Mouse (Mus musculus) neural tube, embryonic 14.5 days (tissue): ENCODE measurements at regions not wholly inside any gene's neighbourhood (a gene's known extent, or its start where the extent isn't known, plus 50 kb on each side); places are given as distances from the start of the nearest gene placed in this dataset.
A peak's percentile ranks its signal among the peaks of the same experiment; 100 is the strongest.
"Not testable (repeated sequence)": the region's sequence is repeated elsewhere in the genome, so short reads cannot be mapped to it uniquely, and the experiment has no call there.

Experiments
- ATAC-seq: fragments of 200-750 bp; cut with Nextera tagmentation; 2 replicates; pipeline ENCODE4 v1.8.0; 2017; ENCODE audit warnings: low read depth, mild to moderate bottlenecking, moderate TSS enrichment, moderate library complexity
- H3K27ac ChIP-seq: fragments of 300-500 bp; sonication (generic); 2 replicates; pipeline ENCODE4 v1.5.1; 2014; ENCODE audit warnings: low read depth, mild to moderate bottlenecking, control low read depth, low read length, moderate library complexity, mixed read lengths
- H3K27me3 ChIP-seq: fragments of 300-500 bp; sonication (generic); 2 replicates; pipeline ENCODE4 v1.6.1; 2014; ENCODE audit warnings: low read length; ENCODE audit not compliant: control insufficient read depth, insufficient read depth
- H3K36me3 ChIP-seq: fragments of 300-500 bp; sonication (generic); 2 replicates; pipeline ENCODE4 v1.6.1; 2014; ENCODE audit warnings: low read length, mixed read lengths; ENCODE audit not compliant: control insufficient read depth, insufficient read depth
- H3K4me1 ChIP-seq: fragments of 300-500 bp; sonication (generic); 2 replicates; pipeline ENCODE4 v1.6.1; 2014; ENCODE audit warnings: low read length; ENCODE audit not compliant: control insufficient read depth, insufficient read depth
- H3K4me2 ChIP-seq: fragments of 300-500 bp; sonication (generic); 2 replicates; pipeline ENCODE4 v1.6.1; 2014; ENCODE audit warnings: mild to moderate bottlenecking, low read depth, low read length, control low read depth
- H3K4me3 ChIP-seq: fragments of 300-500 bp; sonication (generic); 2 replicates; pipeline ENCODE4 v1.5.1; 2014; ENCODE audit warnings: low read depth, low read length, control low read depth, mixed read lengths
- H3K9ac ChIP-seq: fragments of 300-500 bp; sonication (generic); replicated peaks from 2 replicates; pipeline ENCODE4 v1.6.1; 2014; ENCODE audit warnings: low read depth, mild to moderate bottlenecking, control low read depth, low read length, mixed read lengths
- H3K9me3 ChIP-seq: fragments of 300-500 bp; sonication (generic); 2 replicates; pipeline ENCODE4 v1.6.1; 2016; ENCODE audit warnings: low read length; ENCODE audit not compliant: control insufficient read depth
- WGBS: fragments of 180-500 bp; shearing (Covaris S2); extraction: QIAGEN DNeasy Blood & Tissue Kit; methylation state at CpG from one replicate; pipeline ENCODE4 v1.1.7; 2014; 5-methylcytosine and 5-hydroxymethylcytosine counted together

DNA sequence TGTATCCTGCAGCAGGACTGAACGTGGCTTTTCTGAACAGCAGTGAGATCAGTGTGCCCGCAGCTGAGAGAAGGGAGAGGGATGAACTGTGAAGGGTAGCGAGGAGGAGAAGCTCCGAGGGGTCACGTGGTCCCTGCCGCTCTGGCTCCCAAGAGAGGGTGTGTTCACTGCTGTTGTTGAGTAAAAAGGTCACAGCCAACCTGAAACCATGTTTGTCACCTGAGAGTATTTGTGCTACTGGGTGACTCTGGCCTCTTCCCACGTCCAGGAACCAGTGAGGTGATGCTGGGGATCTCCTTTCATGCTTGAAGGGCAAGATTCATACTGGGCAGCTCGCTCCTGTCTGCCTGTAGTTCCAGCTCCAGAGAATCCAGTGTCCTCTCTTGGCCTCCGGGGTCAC is 135.4 kb upstream of the Sulf2 start:
- no peak overlapping the region for H3K9ac ChIP-seq

DNA sequence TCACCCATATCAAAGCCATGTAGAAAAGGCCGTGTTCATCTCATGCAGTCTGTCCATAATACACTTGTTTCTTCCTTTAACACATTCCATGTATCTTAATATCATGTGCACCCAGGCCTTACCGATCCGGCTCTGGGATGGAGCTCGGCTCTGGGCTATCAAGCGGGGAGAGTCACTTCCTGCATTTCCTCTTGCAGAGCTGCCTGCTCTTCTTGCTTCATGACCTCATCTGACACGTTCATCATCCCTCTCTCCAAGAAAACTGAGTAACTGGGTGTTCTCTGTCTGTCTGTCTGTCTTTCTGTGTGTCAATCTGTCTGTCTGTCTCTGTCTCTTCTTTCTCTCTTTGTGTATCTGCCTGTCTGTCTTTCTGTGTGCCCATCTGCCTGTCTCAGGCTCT is 133.7 kb upstream of the Sulf2 start:
- no peaks in the 10 kb centered on the region for H3K9me3 ChIP-seq
- H3K27ac ChIP-seq: no peak overlapping the region
- ATAC-seq: no peak
- no peak overlapping the region for H3K4me2 ChIP-seq
- H3K4me3 ChIP-seq: no peak overlapping the region
- H3K9ac ChIP-seq: no peak overlapping the region
- no peaks in the 10 kb centered on the region for H3K27me3 ChIP-seq
- 91% methylated on average over 6 of the region's 6 CpGs for WGBS
- H3K36me3 ChIP-seq: no peaks in the 10 kb centered on the region
- H3K4me1 ChIP-seq: peaks cover 15% of the 10 kb centered on the region

More for the DNA sequence above, 135.4 kb upstream of the Sulf2 start:
- H3K9me3 ChIP-seq: no peaks in the 10 kb centered on the region
- H3K36me3 ChIP-seq: no peaks in the 10 kb centered on the region
- H3K27me3 ChIP-seq: no peaks in the 10 kb centered on the region
- H3K27ac ChIP-seq: peak overlapping the region; percentile 64
- no peak for ATAC-seq
- WGBS: 31% methylated on average over 9 of the region's 9 CpGs
- no peak overlapping the region for H3K4me2 ChIP-seq
- no peak overlapping the region for H3K4me3 ChIP-seq
- H3K4me1 ChIP-seq: peaks cover 15% of the 10 kb centered on the region

DNA sequence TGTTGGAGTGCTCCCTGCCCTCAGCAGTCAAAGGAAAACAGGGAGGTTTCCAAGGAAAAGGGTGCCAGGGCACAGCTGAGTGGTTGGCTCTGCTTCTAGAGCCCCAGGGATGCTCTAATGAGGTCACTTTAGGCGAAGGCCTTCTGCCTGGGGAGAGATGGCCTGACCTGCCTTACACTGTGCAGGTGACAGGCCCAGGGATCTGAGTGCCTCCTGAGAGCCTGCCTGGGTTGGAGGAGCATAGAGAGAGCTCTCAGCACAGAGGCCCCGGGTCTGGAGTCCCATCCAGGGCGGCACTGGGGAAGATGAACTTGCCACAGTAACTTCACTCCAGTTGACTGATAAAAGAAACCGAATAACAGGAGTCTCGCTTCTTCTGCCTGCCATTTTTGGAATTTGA is 125.7 kb upstream of the Sulf2 start:
- H3K4me3 ChIP-seq, H3K27me3 ChIP-seq, H3K4me2 ChIP-seq, H3K36me3 ChIP-seq, ATAC-seq, H3K9ac ChIP-seq, H3K9me3 ChIP-seq, H3K4me1 ChIP-seq, H3K27ac ChIP-seq: not testable (repeated sequence)
- WGBS: no CpG with 5 or more reads among the region's 5 CpGs

DNA sequence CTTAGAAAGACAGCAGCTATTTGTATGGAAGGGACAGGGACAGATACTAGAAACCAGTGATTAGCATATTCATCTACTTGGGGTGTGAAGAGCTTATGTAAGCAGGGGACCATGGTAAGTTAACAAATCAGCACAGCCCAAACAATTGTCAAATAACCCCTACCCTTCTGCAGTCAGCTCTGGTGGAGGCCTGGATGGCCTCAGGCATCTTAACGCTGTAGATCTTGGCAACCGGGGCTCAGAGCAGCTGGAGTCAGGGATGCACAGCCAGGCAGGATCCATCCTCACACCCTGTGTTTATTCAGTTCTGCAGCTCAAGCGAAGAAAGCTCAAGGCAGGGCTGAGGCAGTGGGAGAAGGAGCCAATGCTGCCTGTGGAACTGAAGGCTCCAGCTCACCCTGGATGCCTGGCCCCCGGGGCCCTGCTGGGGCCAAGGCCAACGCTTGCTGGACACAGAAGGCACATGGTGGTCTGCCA is 125.2 kb upstream of the Sulf2 start:
- no peaks in the 10 kb centered on the region for H3K9me3 ChIP-seq
- H3K27ac ChIP-seq: 0 out of 2 replicates have a peak overlapping the region, but pooled peaks have one; percentile 16
- ATAC-seq: peak; percentile 51
- H3K4me2 ChIP-seq: no peak overlapping the region
- no peaks in the 10 kb centered on the region for H3K36me3 ChIP-seq
- no peak overlapping the region for H3K9ac ChIP-seq
- H3K4me1 ChIP-seq: no peaks in the 10 kb centered on the region
- H3K27me3 ChIP-seq: no peaks in the 10 kb centered on the region
- no peak overlapping the region for H3K4me3 ChIP-seq
- WGBS: 31% methylated on average over 5 of the region's 5 CpGs

- ATAC-seq: no peak
- H3K9me3 ChIP-seq: no peaks in the 10 kb centered on the region
- H3K27ac ChIP-seq: no peak overlapping the region
- H3K4me3 ChIP-seq: no peak overlapping the region
- H3K27me3 ChIP-seq: no peaks in the 10 kb centered on the region
- H3K9ac ChIP-seq: no peak overlapping the region
- 55% methylated on average over 15 of the region's 15 CpGs for WGBS
- H3K4me1 ChIP-seq: no peaks in the 10 kb centered on the region
- no peak overlapping the region for H3K4me2 ChIP-seq
- H3K36me3 ChIP-seq: no peaks in the 10 kb centered on the region
Observed at GRCm38 (mm10) chr2:166279676-166280075, 124.2 kb upstream of the Sulf2 start.

GRCm38 (mm10) chr2:166275398-166275797 is 119.9 kb upstream of the Sulf2 start:
- no peaks in the 10 kb centered on the region for H3K9me3 ChIP-seq
- ATAC-seq: no peak
- no peaks in the 10 kb centered on the region for H3K27me3 ChIP-seq
- no peak overlapping the region for H3K9ac ChIP-seq
- 83% methylated on average over 8 of the region's 8 CpGs for WGBS
- no peaks in the 10 kb centered on the region for H3K36me3 ChIP-seq
- H3K4me2 ChIP-seq: no peak overlapping the region
- peaks cover 11% of the 10 kb centered on the region; the same call in 1 of the 2 replicates for H3K4me1 ChIP-seq
- no peak overlapping the region for H3K4me3 ChIP-seq
- no peak overlapping the region for H3K27ac ChIP-seq

DNA sequence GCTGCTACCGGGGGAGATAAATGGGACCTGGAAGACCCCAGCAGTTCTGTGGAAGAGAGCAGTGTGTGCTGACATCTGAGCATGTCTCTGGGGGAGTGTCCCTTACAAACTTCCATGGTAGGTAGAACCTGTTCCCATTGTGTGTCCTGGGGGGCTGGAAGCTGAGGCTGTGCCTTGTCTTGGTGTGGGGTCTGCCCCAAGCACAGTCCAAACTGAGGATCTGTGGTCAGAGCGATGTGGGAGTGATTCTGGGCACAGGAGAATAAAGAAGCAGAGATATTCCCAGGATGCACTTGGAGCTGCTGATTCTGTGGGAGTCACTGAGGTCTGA is 118.5 kb upstream of the Sulf2 start:
- Histone ChIP-seq H3K27me3 (no peaks in the 10 kb centered on the region), H3K4me2 (no peak overlapping the region), H3K36me3 (no peaks in the 10 kb centered on the region), H3K9ac (no peak overlapping the region), H3K4me3 (no peak overlapping the region), H3K27ac (peak overlapping the region; percentile 46), H3K4me1 (peaks cover 11% of the 10 kb centered on the region; the same call in 1 of the 2 replicates), H3K9me3 (no peaks in the 10 kb centered on the region)
- ATAC-seq: 0 out of 2 replicates have a peak, but pooled peaks have one; percentile 14
- WGBS: 47% methylated on average over 2 of the region's 2 CpGs

DNA sequence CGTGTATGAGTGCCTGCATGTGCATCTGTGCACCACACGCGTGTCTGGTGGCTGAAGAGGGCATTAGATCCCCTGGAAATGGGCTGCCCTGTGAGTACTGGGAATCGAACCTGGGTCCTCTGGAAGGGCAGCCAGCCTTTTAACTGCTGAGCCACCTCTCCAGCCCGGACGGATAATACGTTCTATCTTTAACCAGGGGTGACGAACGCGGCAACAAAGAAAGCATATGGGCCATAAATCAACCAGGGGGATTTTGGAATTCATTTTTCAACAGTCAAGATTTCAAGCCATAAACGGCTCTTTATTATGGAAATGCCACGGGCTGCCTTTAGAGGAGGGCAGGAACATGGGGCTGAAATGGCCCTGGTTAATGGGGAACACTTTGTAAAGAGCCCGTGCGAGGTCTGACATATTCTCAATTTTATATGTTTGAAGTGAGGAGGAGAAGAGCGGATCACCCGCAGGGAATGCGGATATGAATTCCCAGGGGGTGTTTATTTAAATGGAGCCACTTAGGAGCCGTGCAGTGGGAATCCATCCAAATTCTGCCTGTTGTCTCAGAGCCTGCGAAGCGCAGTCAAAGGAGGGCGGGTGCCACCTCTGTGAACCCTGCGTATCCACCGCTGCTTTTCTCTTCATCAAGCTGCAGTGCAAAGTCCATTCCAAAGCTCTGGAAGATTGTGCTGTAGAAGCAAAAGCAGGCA is 118.0 kb upstream of the Sulf2 start:
- ATAC-seq: peak; percentile 49
- H3K36me3 ChIP-seq: no peaks in the 10 kb centered on the region
- H3K4me2 ChIP-seq: peak overlapping the region; percentile 8; the same call in 1 of the 2 replicates
- no peaks in the 10 kb centered on the region for H3K9me3 ChIP-seq
- peak overlapping the region; percentile 46 for H3K27ac ChIP-seq
- peaks cover 11% of the 10 kb centered on the region; the same call in 1 of the 2 replicates for H3K4me1 ChIP-seq
- no peak overlapping the region for H3K4me3 ChIP-seq
- WGBS: 18% methylated on average over 23 of the region's 23 CpGs
- no peak overlapping the region for H3K9ac ChIP-seq
- H3K27me3 ChIP-seq: no peaks in the 10 kb centered on the region

GRCm38 (mm10) chr2:166272841-166273240 is 117.4 kb upstream of the Sulf2 start:
- ATAC-seq: no peak
- WGBS: 25% methylated on average over 1 of the region's 1 CpGs

More at GRCm38 (mm10) chr2:166272841-166273240, 117.4 kb upstream of the Sulf2 start:
- Histone ChIP-seq H3K9me3 (no peaks in the 10 kb centered on the region), H3K27ac (no peak overlapping the region), H3K27me3 (no peaks in the 10 kb centered on the region), H3K36me3 (no peaks in the 10 kb centered on the region), H3K4me3 (no peak overlapping the region), H3K9ac (no peak overlapping the region), H3K4me2 (no peak overlapping the region), H3K4me1 (peaks cover 11% of the 10 kb centered on the region; the same call in 1 of the 2 replicates)
